Mouse (Mus musculus) CD4-positive, CD25-positive, alpha-beta regulatory T cell, adult 2 months (primary cell): ENCODE measurements around the gene Capsl.

Experiments
- DNase-seq: peaks from one replicate; pipeline ENCODE4 v3.0.0-alpha.2; 2012; ENCODE audit warnings: low read depth, low spot score

Capsl gene

DNA sequence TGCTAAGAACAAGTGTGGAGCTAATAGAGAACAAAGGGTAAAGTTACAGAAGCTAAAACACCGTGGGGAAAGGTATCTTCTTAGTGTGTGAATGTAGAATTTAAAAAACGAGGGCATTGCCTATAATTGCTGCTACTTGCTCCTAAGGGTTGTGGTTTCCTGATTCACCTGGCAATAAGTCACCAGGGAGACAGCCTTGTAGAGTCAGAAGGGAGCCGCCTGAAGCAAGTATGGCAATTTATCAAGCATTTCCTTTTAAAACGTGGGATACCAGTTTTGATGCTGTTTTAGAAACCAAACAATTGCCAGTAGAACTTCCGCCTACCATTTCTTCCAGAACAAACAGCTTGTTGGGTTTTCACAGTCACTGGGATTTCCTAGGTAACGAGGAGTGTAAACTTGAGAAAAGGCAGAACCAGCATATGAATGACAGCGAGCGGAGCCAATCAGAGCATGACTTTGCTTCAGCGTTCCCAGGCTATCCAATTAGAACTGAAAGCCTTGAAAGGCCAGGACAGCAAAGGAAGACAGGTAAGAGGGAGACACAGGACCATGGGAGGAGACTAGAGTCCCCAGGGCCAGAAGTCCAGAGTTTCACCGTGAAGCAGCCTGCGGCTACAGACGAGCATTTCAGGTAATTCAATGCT, at the start of gene Capsl:
Gene Capsl (plus strand): TSS at position 495 of the 647 bp plus-strand sequence.
- peak; percentile 84 for DNase-seq

DNA sequence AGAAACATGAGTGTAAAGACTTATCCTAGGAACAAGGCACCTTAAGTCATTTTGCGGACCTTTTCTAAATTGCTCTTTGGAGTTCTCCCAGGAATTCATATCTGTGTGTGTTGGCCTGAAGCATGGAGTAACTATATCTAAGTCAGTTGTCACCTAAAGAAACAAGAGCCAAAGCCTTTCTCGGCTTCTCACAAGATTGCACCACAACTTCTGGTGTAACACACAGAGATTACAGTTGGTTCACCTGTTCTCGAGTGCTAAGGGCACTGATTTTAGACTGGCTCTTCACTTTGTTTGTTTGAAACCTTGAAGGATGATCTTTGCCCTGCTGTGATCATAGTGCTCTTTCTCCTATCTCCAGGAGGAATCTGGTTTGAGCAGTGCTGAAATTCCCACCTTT, 26.4 kb upstream of the Capsl start:
- DNase-seq = no peak

DNA sequence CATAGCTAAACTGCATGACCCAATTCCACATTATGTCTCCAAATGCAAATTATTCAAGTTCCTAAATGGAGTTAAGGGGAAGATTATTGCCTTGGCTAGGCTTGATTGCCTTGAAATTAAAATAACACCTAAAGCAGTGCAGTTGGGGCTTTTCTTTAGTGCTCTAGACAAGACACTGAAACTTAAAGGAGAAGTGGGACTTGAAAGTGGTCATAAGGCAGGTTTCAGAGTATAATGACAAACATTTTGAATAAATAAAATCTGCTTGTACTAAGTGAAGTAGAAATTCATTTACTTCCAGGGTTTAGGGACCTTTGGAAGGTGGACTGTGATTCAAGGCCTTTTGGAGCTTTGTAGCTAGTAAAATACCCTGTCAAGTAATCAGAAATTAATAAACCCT, 14.7 kb upstream of the Capsl start:
- no peak for DNase-seq

DNA sequence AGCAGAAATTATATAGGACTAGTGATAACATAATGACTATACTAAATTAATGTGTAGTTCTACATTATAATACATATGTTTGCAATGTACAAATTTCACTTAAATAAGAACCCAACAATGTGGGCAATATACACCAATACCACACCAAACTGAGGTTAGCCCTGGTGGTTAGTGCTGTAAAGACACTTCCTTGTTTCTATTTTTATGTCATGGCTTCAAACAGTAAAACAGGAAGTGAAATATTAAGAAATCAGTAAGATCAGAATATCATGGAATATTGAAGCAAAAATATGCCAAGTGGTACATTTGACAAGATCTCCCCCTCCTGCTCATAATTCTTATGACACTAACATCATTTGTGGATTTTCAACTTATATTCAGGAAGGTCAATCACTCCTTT, 8.0 kb upstream of the Capsl start:
- DNase-seq = no peak

DNA sequence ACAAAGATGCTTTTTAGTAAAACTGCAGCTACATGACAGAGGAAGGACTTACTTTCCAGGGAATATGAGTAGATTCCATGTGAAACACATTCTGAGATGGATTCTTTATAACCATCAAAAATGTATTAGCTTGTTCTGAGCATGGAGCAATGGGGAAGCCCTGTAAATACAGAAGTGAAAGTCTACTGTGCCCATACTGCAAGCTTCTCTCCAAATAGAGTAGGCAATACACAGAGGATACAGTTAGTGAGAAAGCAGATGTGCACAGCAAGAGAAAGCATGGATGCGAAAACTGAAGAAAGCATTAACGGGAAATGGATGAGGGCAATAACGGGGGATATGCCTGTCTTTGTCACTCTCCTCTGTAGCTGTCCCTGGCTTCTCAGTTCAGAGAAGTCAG, 6.0 kb upstream of the Capsl start:
- no peak for DNase-seq

DNA sequence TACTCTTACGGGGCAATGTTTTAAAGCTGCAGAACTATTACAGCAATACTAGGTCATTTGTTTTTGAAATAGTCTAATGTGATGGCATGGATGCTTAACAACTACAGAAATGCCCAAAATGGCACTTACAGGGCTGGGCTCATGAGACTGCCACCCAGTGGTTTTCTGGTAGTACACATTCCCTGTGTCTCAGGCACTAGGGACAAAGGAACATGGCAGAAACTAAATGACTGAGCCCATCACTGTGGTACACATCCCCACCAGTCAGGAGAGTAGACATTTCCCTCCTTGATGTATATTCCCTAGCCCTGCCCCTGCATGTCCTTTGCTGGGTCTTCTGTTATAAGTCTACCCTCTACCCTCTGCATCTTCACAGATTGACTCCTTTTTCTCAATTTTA, 16.2 kb downstream of the Capsl start:
- peak; percentile 30 for DNase-seq

DNA sequence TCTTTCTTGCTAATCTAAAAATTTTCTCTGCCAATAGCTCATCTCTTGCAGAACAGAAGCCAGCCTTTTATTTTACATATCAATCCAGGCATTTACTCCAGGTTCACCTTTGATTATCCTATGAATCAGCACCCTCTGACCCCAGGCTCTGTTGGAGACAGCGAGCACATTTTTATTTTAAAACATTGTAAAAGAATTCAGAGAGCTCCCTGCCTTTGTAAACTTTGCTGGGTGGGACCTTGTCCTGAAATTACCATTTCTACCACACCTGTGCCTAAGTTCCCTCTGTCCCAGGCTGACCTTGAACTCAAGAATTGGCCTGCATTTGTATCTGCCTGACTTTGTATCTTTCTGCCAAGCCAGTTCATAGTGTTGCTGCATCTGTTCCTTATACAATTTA, 17.0 kb downstream of the Capsl start:
- no peak for DNase-seq

DNA sequence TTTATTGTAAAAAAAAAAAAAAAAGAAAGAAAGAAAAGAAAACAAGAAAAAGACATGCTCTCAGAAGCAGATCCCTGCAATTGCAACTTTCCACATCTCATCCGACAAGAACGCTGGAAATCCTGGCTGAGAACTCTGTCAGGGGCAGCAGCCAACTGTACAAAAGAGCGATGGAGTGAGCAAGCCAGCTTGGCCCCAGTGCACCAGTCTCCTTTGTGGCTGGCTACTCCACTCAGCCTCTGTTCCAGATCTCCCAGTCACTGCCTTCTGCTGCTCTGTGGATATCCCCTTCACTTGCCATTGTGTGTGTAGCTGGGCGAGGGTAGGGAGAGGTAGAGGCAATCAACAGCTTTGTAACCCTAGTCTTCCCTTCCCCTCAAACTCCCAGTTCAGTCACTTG, 18.4 kb downstream of the Capsl start:
- no peak for DNase-seq

DNA sequence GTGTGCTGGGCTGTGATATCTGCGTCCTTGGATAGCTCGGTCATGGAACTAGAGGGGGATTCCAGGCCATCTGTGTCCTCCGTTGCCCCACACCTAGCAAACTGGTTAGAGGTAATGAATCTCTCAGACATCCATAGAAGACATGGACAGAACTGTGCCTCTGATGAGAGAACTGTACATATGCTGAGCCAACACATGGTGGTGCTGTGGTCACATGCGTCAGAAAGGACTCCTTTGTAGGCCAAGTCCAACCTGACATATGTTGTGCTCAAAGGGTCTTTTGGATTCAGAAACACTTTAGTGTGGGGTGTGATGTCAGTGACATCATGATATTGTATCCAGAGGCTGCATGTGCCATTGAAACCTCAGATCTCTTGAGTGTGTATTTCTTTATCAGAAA, 19.4 kb downstream of the Capsl start:
- peak; percentile 89 for DNase-seq

DNA sequence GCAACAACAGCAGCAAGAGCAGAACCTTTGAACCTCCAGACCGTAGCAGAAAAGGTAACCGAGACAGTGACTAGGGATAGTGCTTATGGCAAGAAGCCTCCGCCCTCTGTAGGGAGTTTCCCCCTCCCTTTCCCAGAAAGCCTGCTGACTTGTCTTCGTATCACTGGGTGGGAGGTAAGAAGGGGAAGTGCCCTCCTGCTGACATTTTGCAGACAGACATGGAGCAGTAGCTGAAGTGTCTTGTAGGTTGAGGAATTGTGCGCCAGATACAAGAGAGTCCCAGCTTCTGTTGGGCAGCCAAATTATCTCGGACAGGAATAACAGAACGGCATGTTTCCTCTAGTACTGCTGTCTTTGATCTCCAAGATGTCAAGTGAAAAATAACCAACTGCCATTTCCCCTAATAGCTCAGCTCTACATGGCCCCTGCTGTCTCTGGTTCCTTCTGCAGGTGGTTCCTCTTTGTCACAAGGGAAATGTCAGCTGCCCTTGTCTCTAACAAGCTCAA, 27.7 kb downstream of the Capsl start:
- DNase-seq = peak; percentile 58

DNA sequence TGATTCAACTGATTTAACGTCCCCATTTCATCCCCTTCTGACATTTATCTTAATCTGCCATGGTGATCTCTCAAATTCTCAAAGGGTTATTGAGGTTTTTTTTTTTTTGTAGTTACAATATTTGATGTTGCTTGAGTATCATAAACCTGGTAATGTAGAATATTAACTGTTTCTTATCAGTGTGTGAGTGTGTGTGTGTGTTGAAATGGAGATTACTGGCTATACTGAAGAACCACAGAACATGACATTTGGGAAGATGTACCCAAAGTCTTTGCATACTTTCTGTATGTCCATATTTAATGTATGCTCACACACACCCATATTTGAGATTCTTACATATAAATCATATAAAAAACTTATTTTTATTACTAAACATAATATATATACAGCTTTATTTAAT, 28.2 kb downstream of the Capsl start:
- DNase-seq = no peak

DNA sequence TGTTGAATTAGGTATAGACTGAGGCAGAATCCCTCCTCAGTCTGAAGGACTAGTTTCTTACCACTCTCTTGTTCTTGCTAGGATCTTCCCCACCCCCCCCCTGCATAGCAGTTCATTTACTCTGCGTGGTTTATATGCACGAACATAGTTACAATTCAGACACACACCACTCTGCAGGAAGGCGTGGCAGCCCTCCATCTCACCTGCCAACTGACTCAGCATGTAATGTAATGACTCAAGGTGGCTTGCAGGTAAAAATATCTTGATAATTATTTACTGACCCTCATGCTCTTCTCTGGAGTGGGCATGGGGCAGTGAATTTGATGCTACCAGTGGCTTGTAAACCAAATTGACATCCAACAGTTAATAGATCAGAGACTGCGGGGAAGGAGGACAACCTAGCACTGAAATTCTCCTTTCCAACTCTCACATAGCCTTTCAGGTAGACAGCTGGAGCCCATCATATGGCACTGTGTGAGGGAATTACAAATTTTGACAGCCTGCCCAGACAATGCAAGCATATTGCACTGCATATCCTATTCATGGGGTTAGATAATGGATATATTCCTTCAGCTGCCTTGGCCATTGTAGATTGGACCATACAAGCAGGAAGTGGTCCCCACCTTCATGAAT, 35.3 kb downstream of the Capsl start:
- DNase-seq = no peak

DNA sequence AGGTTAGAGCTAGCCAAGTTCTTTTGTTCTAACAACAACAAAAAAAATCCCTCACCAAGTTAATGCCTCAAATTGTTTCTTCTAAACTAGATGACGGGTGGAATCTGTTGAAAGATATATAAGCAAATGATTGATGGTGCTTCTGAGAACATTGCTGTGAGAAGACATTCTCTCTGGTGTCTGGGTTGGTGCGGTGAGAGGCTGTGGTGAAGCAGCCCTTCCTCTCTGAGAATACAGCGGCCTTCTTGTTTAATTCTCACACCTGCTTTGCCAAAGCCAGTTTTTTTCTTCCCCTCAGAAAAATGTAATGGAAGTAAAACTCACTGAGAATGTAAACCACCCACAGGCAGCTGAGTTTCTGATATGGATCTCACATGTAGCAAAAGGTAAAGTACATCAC, 36.3 kb downstream of the Capsl start:
- DNase-seq = peak; percentile 48

DNA sequence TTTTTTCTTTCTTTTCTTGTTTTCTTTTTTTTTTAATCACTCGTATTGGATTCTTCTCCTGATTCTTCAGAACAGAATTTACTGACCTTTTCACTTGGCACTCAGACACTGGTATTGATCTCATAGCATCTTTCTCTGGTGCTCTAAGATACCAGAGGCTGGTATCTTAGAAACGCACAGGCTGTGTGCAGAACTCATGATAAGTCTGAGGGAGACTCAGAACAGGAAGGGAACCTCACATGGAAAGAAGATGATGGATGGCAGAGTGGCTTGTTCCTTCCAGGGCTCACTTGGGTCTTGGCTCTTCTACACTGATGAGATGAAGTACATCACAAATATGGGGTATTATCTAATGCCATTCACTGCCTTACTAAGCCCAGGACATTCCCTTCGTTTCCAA, 36.8 kb downstream of the Capsl start:
- no peak for DNase-seq

DNA sequence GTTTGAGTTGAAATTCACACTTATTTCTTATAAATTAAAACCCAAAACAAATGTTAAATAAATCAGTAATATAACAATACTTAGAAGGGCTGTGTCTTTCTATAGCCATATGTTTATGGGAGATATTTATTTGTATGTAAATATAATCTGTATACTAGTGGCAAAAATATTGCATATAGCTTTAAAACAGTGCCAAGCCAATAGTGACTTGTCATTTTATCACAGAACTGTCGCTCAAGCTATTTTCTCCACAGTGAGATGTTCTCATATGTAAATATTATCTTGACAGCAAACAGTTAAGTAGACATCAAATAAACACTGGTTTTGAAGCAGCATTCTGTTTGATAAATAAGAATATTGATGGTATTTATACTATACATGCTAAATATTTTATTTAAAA, 37.4 kb downstream of the Capsl start:
- no peak for DNase-seq

DNA sequence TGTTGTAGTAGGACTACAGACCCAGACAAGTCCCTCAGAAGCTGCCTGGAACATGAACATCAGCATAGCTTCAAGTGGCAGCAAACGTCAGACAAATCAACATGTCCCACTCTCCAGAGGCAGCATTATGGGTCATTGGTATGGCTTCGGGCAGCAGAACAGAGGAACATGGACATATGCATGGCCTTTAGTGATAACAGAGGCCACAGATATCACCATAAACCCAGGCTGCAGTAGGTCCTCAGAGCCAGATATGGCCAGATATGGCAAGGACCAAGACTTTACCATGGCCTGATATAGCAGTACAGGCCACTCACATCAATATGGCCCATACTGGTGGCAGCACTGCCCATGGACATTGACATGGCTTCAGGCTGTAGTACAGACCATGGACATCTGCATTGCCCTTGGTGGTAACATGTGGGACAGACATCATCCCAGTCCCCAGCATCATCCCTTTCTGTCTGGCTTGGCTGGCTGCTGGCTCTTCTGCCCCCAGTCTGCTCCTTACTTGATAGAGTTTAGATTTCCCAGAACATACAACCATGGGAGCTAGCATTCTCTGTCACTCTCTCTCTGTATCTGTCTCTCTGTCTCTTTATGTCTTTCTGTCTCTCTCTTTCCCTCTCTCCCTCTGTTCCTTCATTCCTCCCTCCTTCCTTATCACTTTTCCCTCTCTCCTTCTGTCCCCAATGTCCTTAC, 53.7 kb downstream of the Capsl start:
- DNase-seq = no peak

DNA sequence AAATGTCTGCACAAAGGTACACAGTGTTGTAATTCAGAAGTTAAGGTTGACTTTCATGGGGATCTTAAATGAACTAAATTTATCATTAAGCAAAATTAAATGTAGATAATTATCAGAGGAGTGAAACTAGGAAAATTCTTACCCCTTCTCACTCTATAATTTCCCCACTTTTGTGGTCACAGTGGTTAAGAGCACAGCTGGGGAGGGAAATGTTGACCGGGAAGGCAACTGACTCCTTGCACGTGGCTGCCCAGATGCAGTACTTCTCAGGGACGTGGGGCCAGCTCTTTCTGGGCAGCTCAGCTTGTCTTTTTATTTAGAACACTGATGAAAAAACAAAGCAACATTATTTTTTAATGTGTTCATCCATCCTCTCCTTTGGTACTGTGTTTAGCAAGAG, 56.2 kb downstream of the Capsl start:
- DNase-seq = no peak
